Mouse (Mus musculus) forebrain, embryonic 13.5 days (tissue): ENCODE data around the gene Arg1. TPM values are rescaled to one million over a fixed set of nuclear protein-coding genes. Genes with fewer than 3 reads are reported as not detected.
A peak's percentile ranks its signal among the peaks of the same experiment; 100 is the strongest.

Source experiments
- ATAC-seq: fragments of 200-750 bp; cut with Nextera tagmentation; 2 replicates; pipeline ENCODE4 v1.8.0; 2017
- H3K27ac ChIP-seq: fragments of 300-500 bp; sonication (generic); 2 replicates; pipeline ENCODE4 v1.5.1; 2015; ENCODE audit warnings: inconsistent platforms, mild to moderate bottlenecking, moderate library complexity
- H3K27me3 ChIP-seq: fragments of 300-500 bp; sonication (generic); 2 replicates; pipeline ENCODE4 v1.6.1; 2015; ENCODE audit warnings: mild to moderate bottlenecking, inconsistent platforms
- H3K36me3 ChIP-seq: fragments of 300-500 bp; sonication (generic); 2 replicates; pipeline ENCODE4 v1.6.1; 2015; ENCODE audit warnings: mild to moderate bottlenecking, inconsistent platforms; ENCODE audit not compliant: poor library complexity, severe bottlenecking
- H3K4me1 ChIP-seq: fragments of 300-500 bp; sonication (generic); 2 replicates; pipeline ENCODE4 v1.6.1; 2015; ENCODE audit warnings: inconsistent platforms
- H3K4me2 ChIP-seq: fragments of 300-500 bp; sonication (generic); 2 replicates; pipeline ENCODE4 v1.6.1; 2015; ENCODE audit warnings: inconsistent platforms, mild to moderate bottlenecking, moderate library complexity
- H3K4me3 ChIP-seq: fragments of 300-500 bp; sonication (generic); 2 replicates; pipeline ENCODE4 v1.5.1; 2015; ENCODE audit warnings: mild to moderate bottlenecking, inconsistent platforms
- H3K9ac ChIP-seq: fragments of 300-500 bp; sonication (generic); 2 replicates; pipeline ENCODE4 v1.6.1; 2015; ENCODE audit warnings: mild to moderate bottlenecking, inconsistent platforms
- H3K9me3 ChIP-seq: fragments of 300-500 bp; sonication (generic); replicated peaks from 2 replicates; pipeline ENCODE4 v1.6.1; 2016; ENCODE audit warnings: inconsistent platforms
- WGBS: fragments of 180-500 bp; shearing (Covaris S2); methylation state at CpG from one replicate; pipeline ENCODE4 v1.1.7; 2015; 5-methylcytosine and 5-hydroxymethylcytosine counted together
- polyA plus RNA-seq: library from polyadenylated mRNA; unstranded; fragments of >200 nt; fragmentation: Nextera tagmentation; extraction: Ambion mirVana; gene quantifications from 2 replicates; pipeline ENCODE4 v1.2.1, GENCODE M21; 2015

The Arg1 gene
- 0.76 and 1.2 TPM in 2 replicates for polyA plus RNA-seq

GRCm38 (mm10) chr10:24926962-24927720 is at the start of gene Arg1:
Arg1 (minus strand) TSS chr10:24927484.
- no peak within 1 kb of the TSS for H3K9ac ChIP-seq
- H3K4me1 ChIP-seq, result no peaks in the 10 kb centered on the region
- H3K27ac ChIP-seq, result no peak within 1 kb of the TSS
- H3K36me3 ChIP-seq, result no peaks in the 10 kb centered on the region
- 76% methylated on average over 14 of the region's 14 CpGs for WGBS
- no peak within 1 kb of the TSS for H3K4me2 ChIP-seq
- no peaks in the 10 kb centered on the region for H3K9me3 ChIP-seq
- peak; percentile 34; the same call in 1 of the 2 replicates for ATAC-seq
- no peaks in the 10 kb centered on the region for H3K27me3 ChIP-seq
- no peak within 1 kb of the TSS for H3K4me3 ChIP-seq

GRCm38 (mm10) chr10:24973845-24974514 is 46.7 kb upstream of the Arg1 start:
- Histone ChIP-seq H3K36me3 (no peaks in the 10 kb centered on the region), H3K4me1 (no peaks in the 10 kb centered on the region), H3K27ac (no peak overlapping the region), H3K4me3 (no peak overlapping the region), H3K9ac (no peak overlapping the region), H3K9me3 (no peaks in the 10 kb centered on the region), H3K4me2 (no peak overlapping the region), H3K27me3 (no peaks in the 10 kb centered on the region)
- 82% methylated on average over 11 of the region's 11 CpGs for WGBS
- ATAC-seq, result no peak

GRCm38 (mm10) chr10:24973385-24973784 is 46.1 kb upstream of the Arg1 start:
- Histone ChIP-seq H3K27me3 (no peaks in the 10 kb centered on the region), H3K36me3 (no peaks in the 10 kb centered on the region), H3K4me1 (no peaks in the 10 kb centered on the region), H3K4me2 (no peak overlapping the region), H3K9ac (no peak overlapping the region), H3K9me3 (no peaks in the 10 kb centered on the region), H3K4me3 (no peak overlapping the region), H3K27ac (no peak overlapping the region)
- 60% methylated on average over 5 of the region's 5 CpGs for WGBS
- no peak for ATAC-seq

DNA sequence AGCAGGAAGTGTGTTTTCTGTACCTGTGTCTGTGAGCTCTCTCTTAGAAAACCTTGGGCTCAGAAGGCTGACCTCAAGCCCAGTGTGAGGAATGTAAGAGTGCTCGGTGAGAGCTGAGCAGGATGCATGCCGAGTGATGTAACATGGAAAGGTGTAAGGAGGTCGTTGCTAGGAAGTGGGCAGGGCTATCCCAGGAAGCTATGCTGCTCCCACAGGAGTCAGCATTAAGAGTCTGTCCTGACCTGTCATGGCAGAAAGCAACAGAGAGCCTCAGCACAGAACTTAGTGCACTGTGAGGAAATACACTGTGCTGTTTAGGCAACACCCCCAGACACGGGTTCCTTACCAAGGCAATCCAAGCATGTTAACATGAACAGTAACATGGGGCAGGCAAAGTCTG is 45.6 kb upstream of the Arg1 start:
- H3K27me3 ChIP-seq, result no peaks in the 10 kb centered on the region
- no peaks in the 10 kb centered on the region for H3K36me3 ChIP-seq
- no peaks in the 10 kb centered on the region for H3K4me1 ChIP-seq
- WGBS, result 81% methylated on average over 4 of the region's 4 CpGs
- H3K4me2 ChIP-seq, result no peak overlapping the region
- no peak overlapping the region for H3K4me3 ChIP-seq
- ATAC-seq, result no peak
- no peak overlapping the region for H3K9ac ChIP-seq
- H3K9me3 ChIP-seq, result no peaks in the 10 kb centered on the region
- H3K27ac ChIP-seq, result no peak overlapping the region

DNA sequence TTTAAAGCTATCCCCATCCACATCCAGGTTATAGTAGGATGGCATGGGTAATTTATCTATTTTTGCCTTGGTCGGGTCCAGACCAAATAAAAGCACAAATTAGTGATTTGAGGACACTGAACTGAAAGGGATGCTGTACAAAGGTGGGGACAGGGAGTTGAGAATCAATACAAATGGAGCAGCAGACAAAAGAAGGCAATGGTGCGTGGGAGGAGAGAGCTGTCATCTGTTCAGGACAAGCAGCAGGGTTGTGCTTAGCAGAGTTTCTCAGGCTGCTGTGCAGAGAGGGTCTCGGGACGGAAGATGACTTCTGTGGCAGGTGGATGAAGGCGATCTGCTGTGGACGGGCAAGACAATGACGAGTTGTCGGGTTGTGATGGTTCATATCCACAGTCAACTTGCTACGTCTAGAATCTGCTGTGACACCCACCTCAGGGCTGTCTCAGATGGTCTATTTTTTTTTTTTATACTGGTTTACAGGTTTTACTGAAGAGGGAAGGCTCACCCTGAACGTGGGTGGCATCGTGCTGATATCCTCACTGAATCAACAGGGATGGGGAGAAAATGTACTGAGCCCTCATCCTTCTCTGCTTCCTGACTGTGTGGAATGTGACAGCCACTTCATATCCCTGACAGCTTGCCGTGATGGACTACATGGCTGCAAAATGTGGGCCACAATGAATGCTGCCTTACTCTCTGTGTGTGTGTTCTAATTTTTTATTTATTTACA is 38.7 kb upstream of the Arg1 start:
- H3K27me3 ChIP-seq, result no peaks in the 10 kb centered on the region
- no peaks in the 10 kb centered on the region for H3K36me3 ChIP-seq
- no peaks in the 10 kb centered on the region for H3K9me3 ChIP-seq
- H3K4me2 ChIP-seq, result no peak overlapping the region
- peaks cover 4% of the 10 kb centered on the region; the same call in 1 of the 2 replicates for H3K4me1 ChIP-seq
- no peak overlapping the region for H3K27ac ChIP-seq
- no peak for ATAC-seq
- 72% methylated on average over 12 of the region's 12 CpGs for WGBS
- no peak overlapping the region for H3K9ac ChIP-seq
- H3K4me3 ChIP-seq, result no peak overlapping the region

- no peak overlapping the region for H3K4me3 ChIP-seq
- H3K9ac ChIP-seq, result no peak overlapping the region
- H3K9me3 ChIP-seq, result no peaks in the 10 kb centered on the region
- H3K4me1 ChIP-seq, result peaks cover 25% of the 10 kb centered on the region
- 32% methylated on average over 2 of the region's 2 CpGs for WGBS
- no peaks in the 10 kb centered on the region for H3K27me3 ChIP-seq
- H3K36me3 ChIP-seq, result no peaks in the 10 kb centered on the region
- ATAC-seq, result no peak
- H3K4me2 ChIP-seq, result no peak overlapping the region
- no peak overlapping the region for H3K27ac ChIP-seq
Measured at GRCm38 (mm10) chr10:24961889-24962288, 34.6 kb upstream of the Arg1 start.

- ATAC-seq, result peak; percentile 54; the same call in 1 of the 2 replicates
- Histone ChIP-seq H3K9me3 (no peaks in the 10 kb centered on the region), H3K4me2 (no peak overlapping the region), H3K27me3 (no peaks in the 10 kb centered on the region), H3K4me3 (no peak overlapping the region), H3K9ac (no peak overlapping the region), H3K36me3 (no peaks in the 10 kb centered on the region), H3K4me1 (peaks cover 25% of the 10 kb centered on the region), H3K27ac (no peak overlapping the region)
- WGBS, result 44% methylated on average over 2 of the region's 2 CpGs
Measured at GRCm38 (mm10) chr10:24961112-24961511, 33.8 kb upstream of the Arg1 start.

GRCm38 (mm10) chr10:24959043-24959916 is 32.0 kb upstream of the Arg1 start:
- Histone ChIP-seq H3K27me3 (no peaks in the 10 kb centered on the region), H3K4me2 (0 out of 2 replicates have a peak overlapping the region, but pooled peaks have one; percentile 6), H3K9ac (no peak overlapping the region), H3K4me1 (peaks cover 25% of the 10 kb centered on the region), H3K9me3 (no peaks in the 10 kb centered on the region), H3K27ac (no peak overlapping the region), H3K36me3 (no peaks in the 10 kb centered on the region), H3K4me3 (no peak overlapping the region)
- 42% methylated on average over 15 of the region's 15 CpGs for WGBS
- no peak for ATAC-seq

- Histone ChIP-seq H3K27ac (no peak overlapping the region), H3K36me3 (no peaks in the 10 kb centered on the region), H3K27me3 (no peaks in the 10 kb centered on the region), H3K4me2 (no peak overlapping the region), H3K4me1 (peaks cover 25% of the 10 kb centered on the region), H3K4me3 (no peak overlapping the region), H3K9me3 (no peaks in the 10 kb centered on the region), H3K9ac (no peak overlapping the region)
- ATAC-seq, result no peak
- 83% methylated on average over 15 of the region's 15 CpGs for WGBS
Measured at GRCm38 (mm10) chr10:24958280-24959042, 31.2 kb upstream of the Arg1 start.

DNA sequence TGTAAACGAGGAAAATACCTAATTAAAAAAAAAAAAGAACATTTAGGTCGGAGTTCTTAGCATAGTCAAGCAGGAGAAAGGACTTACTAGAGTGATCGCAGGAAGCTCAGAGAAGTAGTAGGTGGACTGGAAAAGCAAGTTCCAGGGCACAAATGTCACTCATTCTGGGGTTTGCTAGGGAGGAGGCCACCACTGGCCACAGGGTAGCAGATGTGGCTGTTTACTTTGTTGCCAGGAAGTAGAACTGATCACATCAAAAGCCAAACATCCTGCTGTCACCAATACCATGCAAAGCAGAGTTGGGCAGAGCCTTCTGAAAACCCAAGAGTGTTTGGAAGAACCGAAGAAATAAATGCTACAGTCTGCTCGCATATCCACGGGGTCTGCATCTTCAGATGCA is 26.6 kb upstream of the Arg1 start:
- Histone ChIP-seq H3K27me3 (no peaks in the 10 kb centered on the region), H3K4me1 (peaks cover 5% of the 10 kb centered on the region; the same call in 1 of the 2 replicates), H3K9ac (no peak overlapping the region), H3K4me3 (no peak overlapping the region), H3K4me2 (no peak overlapping the region), H3K36me3 (no peaks in the 10 kb centered on the region), H3K27ac (no peak overlapping the region), H3K9me3 (no peaks in the 10 kb centered on the region)
- no peak for ATAC-seq
- WGBS, result 86% methylated on average over 6 of the region's 6 CpGs

- Histone ChIP-seq H3K9me3 (no peaks in the 10 kb centered on the region), H3K4me3 (no peak overlapping the region)
- WGBS, result 86% methylated on average over 7 of the region's 7 CpGs
Measured at GRCm38 (mm10) chr10:24952549-24952948, 25.3 kb upstream of the Arg1 start.

More at GRCm38 (mm10) chr10:24952549-24952948, 25.3 kb upstream of the Arg1 start:
- no peaks in the 10 kb centered on the region for H3K36me3 ChIP-seq
- H3K27ac ChIP-seq, result no peak overlapping the region
- H3K4me2 ChIP-seq, result no peak overlapping the region
- no peaks in the 10 kb centered on the region for H3K4me1 ChIP-seq
- no peak for ATAC-seq
- H3K9ac ChIP-seq, result no peak overlapping the region
- H3K27me3 ChIP-seq, result no peaks in the 10 kb centered on the region
